ENCODE assay signal across 8 mouse cellular contexts in genomic region chr6:5408451-5409177, GRCm38 (mm10). TPM values are rescaled to one million over a fixed set of nuclear protein-coding genes. Genes with fewer than 3 reads are reported as not detected.
DNase-seq lines count a peak whose midpoint lies in the region; ATAC-seq and TF ChIP-seq lines count a peak whose summit lies in the region.
"Had no signal": no experiment of that assay in that cellular context is flagged by ENCODE, and none has a peak within 500 bp of the region (broad histone marks: within the 10 kb centered on the region; RNA-seq: fewer than 3 reads in every experiment).

No protein-coding gene starts in this region.

- H3K27me3 ChIP-seq in stomach, embryonic 14.5 days (ENCODE audit: control insufficient read depth, insufficient read depth, low read length) = no peaks in the 10 kb centered on the region
- H3K27me3 ChIP-seq in stomach, postnatal 0 days (ENCODE audit: control insufficient read depth, insufficient read depth, low read length) = no peaks in the 10 kb centered on the region
- no peaks in the 10 kb centered on the region for H3K27me3 ChIP-seq in forebrain, postnatal 0 days (ENCODE audit: insufficient read depth, low read length)
- peaks cover 6% of the 10 kb centered on the region; the same call in 1 of the 2 replicates for H3K27me3 ChIP-seq in midbrain, embryonic 10.5 days (ENCODE audit: low read depth, poor library complexity, severe bottlenecking)
- H3K27me3 ChIP-seq: heart, embryonic 13.5 days had no signal

- TF ChIP-seq CTCF in stomach, postnatal 0 days (IDR thresholded peaks at IDR 0.05; ENCODE audit: low read depth) = no peak
- TF ChIP-seq CTCF in forebrain, postnatal 0 days (IDR thresholded peaks at IDR 0.05; ENCODE audit: low read depth) = no peak

- WGBS in stomach, embryonic 14.5 days = 46% methylated on average over 8 of the region's 8 CpGs
- WGBS in stomach, postnatal 0 days = 47% methylated on average over 8 of the region's 8 CpGs
- 7% methylated on average over 8 of the region's 8 CpGs for WGBS in forebrain, postnatal 0 days
- WGBS in midbrain, embryonic 10.5 days = 35% methylated on average over 8 of the region's 8 CpGs

- H3K9me3 ChIP-seq in stomach, embryonic 14.5 days (ENCODE audit: control insufficient read depth, low read depth, low read length) = no peaks in the 10 kb centered on the region
- no peaks in the 10 kb centered on the region for H3K9me3 ChIP-seq in stomach, postnatal 0 days (ENCODE audit: control insufficient read depth, low read length)
- no peaks in the 10 kb centered on the region for H3K9me3 ChIP-seq in forebrain, postnatal 0 days (ENCODE audit: low read length)
- H3K9me3 ChIP-seq in midbrain, embryonic 10.5 days (replicated peaks) = no peaks in the 10 kb centered on the region
- H3K9me3 ChIP-seq: heart, embryonic 13.5 days had no signal

- no peaks in the 10 kb centered on the region for H3K36me3 ChIP-seq in stomach, embryonic 14.5 days (ENCODE audit: control insufficient read depth, insufficient read depth, low read length)
- H3K36me3 ChIP-seq in stomach, postnatal 0 days (ENCODE audit: control insufficient read depth, insufficient read depth, low read length) = no peaks in the 10 kb centered on the region
- H3K36me3 ChIP-seq in forebrain, postnatal 0 days (ENCODE audit: insufficient read depth) = no peaks in the 10 kb centered on the region
- no peaks in the 10 kb centered on the region for H3K36me3 ChIP-seq in midbrain, embryonic 10.5 days
- H3K36me3 ChIP-seq: heart, embryonic 13.5 days had no signal

- H3K4me1 ChIP-seq in stomach, embryonic 14.5 days (ENCODE audit: control insufficient read depth, insufficient read depth, low read length) = 0 out of 2 replicates have a peak, but pooled peaks cover 3% of the 10 kb centered on the region
- no peaks in the 10 kb centered on the region for H3K4me1 ChIP-seq in stomach, postnatal 0 days (replicated peaks; ENCODE audit: control insufficient read depth, insufficient read depth)
- peaks cover 5% of the 10 kb centered on the region; the same call in 1 of the 2 replicates for H3K4me1 ChIP-seq in forebrain, postnatal 0 days (ENCODE audit: insufficient read depth)
- H3K4me1 ChIP-seq in midbrain, embryonic 10.5 days = peaks cover 71% of the 10 kb centered on the region

- no peak for DNase-seq in stomach, postnatal 0 days (ENCODE audit: low spot score)
- peak; percentile 84 for DNase-seq in forebrain, postnatal 0 days
- DNase-seq in midbrain, embryonic 10.5 days (ENCODE audit: low spot score) = peak; percentile 76
- DNase-seq in telencephalon, adult 2 months (ENCODE audit: low read depth, low spot score) = peak; percentile 77
- DNase-seq in ovary, postnatal 10 days (ENCODE audit: low spot score) = no peak
- no peak for DNase-seq in cerebellum, adult 9-10 months

- no peak overlapping the region for H3K27ac ChIP-seq in stomach, embryonic 14.5 days (ENCODE audit: low read length)
- no peak overlapping the region for H3K27ac ChIP-seq in stomach, postnatal 0 days (replicated peaks)
- 0 out of 2 replicates have a peak overlapping the region, but pooled peaks have one; percentile 6 for H3K27ac ChIP-seq in forebrain, postnatal 0 days (ENCODE audit: low read depth, low read length)
- H3K27ac ChIP-seq in midbrain, embryonic 10.5 days (replicated peaks) = peak overlapping the region; percentile 58
- H3K27ac ChIP-seq: heart, embryonic 13.5 days had no signal

- no peak overlapping the region for H3K9ac ChIP-seq in stomach, embryonic 14.5 days (replicated peaks; ENCODE audit: low read depth, low read length)
- H3K9ac ChIP-seq in stomach, postnatal 0 days (ENCODE audit: low read length) = no peak overlapping the region
- no peak overlapping the region for H3K9ac ChIP-seq in forebrain, postnatal 0 days
- H3K9ac ChIP-seq: heart, embryonic 13.5 days had no signal

- H3K4me3 ChIP-seq in stomach, embryonic 14.5 days (ENCODE audit: low read depth, low read length) = no peak overlapping the region
- no peak overlapping the region for H3K4me3 ChIP-seq in stomach, postnatal 0 days (ENCODE audit: low read depth, low read length)
- H3K4me3 ChIP-seq in forebrain, postnatal 0 days (ENCODE audit: low read depth, low read length) = no peak overlapping the region
- no peak overlapping the region for H3K4me3 ChIP-seq in midbrain, embryonic 10.5 days
- H3K4me3 ChIP-seq: heart, embryonic 13.5 days had no signal

- peak; percentile 69; the same call in 1 of the 2 replicates for ATAC-seq in stomach, embryonic 14.5 days (ENCODE audit: insufficient number of reproducible peaks, insufficient read depth, low FRiP score, low read depth)
- ATAC-seq in stomach, postnatal 0 days (ENCODE audit: low FRiP score, low TSS enrichment) = no peak; the same call in 1 of the 2 replicates
- ATAC-seq in forebrain, postnatal 0 days = peak; percentile 97

- no peak for TF ChIP-seq EP300 in stomach, postnatal 0 days (optimal IDR thresholded peaks at IDR 0.05)

- H3K4me2 ChIP-seq in stomach, embryonic 14.5 days (replicated peaks; ENCODE audit: low read depth, low read length) = no peak overlapping the region
- H3K4me2 ChIP-seq in stomach, postnatal 0 days (replicated peaks; ENCODE audit: low read depth) = no peak overlapping the region
- peak overlapping the region; percentile 9; the same call in 1 of the 2 replicates for H3K4me2 ChIP-seq in forebrain, postnatal 0 days (ENCODE audit: low read depth)
- H3K4me2 ChIP-seq: heart, embryonic 13.5 days had no signal

RNA-seq across cellular contexts. Expression of gene Asb4, which starts 25.4 kb away (rescaled TPM):
- polyA plus RNA-seq in stomach, embryonic 14.5 days (2014; fragmentation: Nextera tagmentation; extraction: Ambion mirVana) = 12.4 and 15.8 TPM in 2 replicates
- polyA plus RNA-seq in stomach, postnatal 0 days (2015; fragmentation: Nextera tagmentation; extraction: Ambion mirVana) = 1.1 and 1.5 TPM in 2 replicates
- total RNA-seq in forebrain, postnatal 0 days (2014; rRNA removed) = 7.5 and 16.3 TPM in 2 replicates
- polyA plus RNA-seq in forebrain, postnatal 0 days (2015; fragmentation: Nextera tagmentation; extraction: Ambion mirVana) = 5.9 and 10.5 TPM in 2 replicates
- polyA plus RNA-seq in midbrain, embryonic 10.5 days (2016; fragmentation: Nextera tagmentation; extraction: Ambion mirVana) = 25.3 and 25.7 TPM in 2 replicates

Comparison
In these comparisons a context has a peak if more than half of its experiments do, and no peak if none do; other contexts are left out.
1. H3K27ac ChIP-seq: peak in forebrain, postnatal 0 days (single experiment) and midbrain, embryonic 10.5 days (single experiment); none in stomach, embryonic 14.5 days (single experiment) and stomach, postnatal 0 days (single experiment).
2. DNase-seq: peak in forebrain, postnatal 0 days (single experiment), midbrain, embryonic 10.5 days (single experiment) and telencephalon, adult 2 months (single experiment); none in stomach, postnatal 0 days (single experiment), ovary, postnatal 10 days (single experiment) and cerebellum, adult 9-10 months (single experiment).